Mouse (Mus musculus) testis, adult 2 months (tissue): ENCODE measurements at regions not wholly inside any gene's neighbourhood (a gene's known extent, or its start where the extent isn't known, plus 50 kb on each side); places are given as distances from the start of the nearest gene placed in this dataset.

ENCODE experiments used
- CTCF ChIP-seq: fragments of 200-500 bp; IDR thresholded peaks from 2 replicates; pipeline ENCODE4 v1.5.1; 2012; ENCODE audit warnings: low read depth, mild to moderate bottlenecking, inconsistent platforms, low read length, moderate library complexity; ENCODE audit not compliant: control insufficient read depth, insufficient read depth, insufficient replicate concordance
- POLR2A ChIP-seq: fragments of 200-500 bp; IDR thresholded peaks from 2 replicates; pipeline ENCODE4 v1.6.1; 2012; ENCODE audit warnings: low read depth, mild to moderate bottlenecking, inconsistent platforms, low read length, moderate library complexity; ENCODE audit not compliant: control insufficient read depth

DNA sequence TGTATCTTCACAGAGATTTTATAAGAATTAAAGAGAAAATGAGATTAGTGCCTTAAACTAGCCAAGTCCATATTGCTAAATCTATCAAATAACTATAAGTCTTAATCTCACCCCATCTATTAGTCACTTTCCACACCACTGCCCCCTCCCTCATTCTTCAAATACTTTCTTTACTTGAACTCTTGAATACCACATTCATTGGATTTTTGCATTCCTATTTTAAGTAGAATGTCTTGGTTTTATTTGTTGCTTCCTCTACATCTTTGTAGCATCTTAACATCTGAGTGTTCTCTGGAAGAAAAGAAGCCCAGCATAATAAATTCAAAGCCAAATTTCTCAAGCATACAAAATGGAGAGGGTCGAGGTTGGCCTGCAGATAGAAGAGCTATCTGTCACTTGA is 200.9 kb upstream of the Thbs1 start:
- TF ChIP-seq POLR2A (no peak), CTCF (no peak)
